Mouse (Mus musculus): Measurements from ENCODE around the gene Cbl. TPM values are rescaled to one million over a fixed set of nuclear protein-coding genes. Genes with fewer than 3 reads are reported as not detected.

Cbl gene
- polyA plus RNA-seq, 1 experiment, result 22.8 TPM

- no peak for TF ChIP-seq POLR2A (IDR thresholded peaks at IDR 0.05; ENCODE audit: extremely low read depth, insufficient read depth, low read length)
- TF ChIP-seq CTCF (IDR thresholded peaks at IDR 0.05; ENCODE audit: extremely low read depth, insufficient read depth, low read length), result no peak
- no peak overlapping the region for H3K27ac ChIP-seq (ENCODE audit: insufficient read depth, low read length)
- no peak overlapping the region for H3K4me3 ChIP-seq (ENCODE audit: insufficient read depth, low read length)
- H3K4me1 ChIP-seq (ENCODE audit: control insufficient read depth, insufficient read depth, low read length), result peaks cover 5% of the 10 kb centered on the region; the same call in 1 of the 2 replicates
These were observed 2.2 kb downstream of the Cbl start for GRCm38 (mm10) chr9:44231609-44232008.

- peak overlapping the region; percentile 34; the same call in 1 of the 2 replicates for H3K27ac ChIP-seq (ENCODE audit: insufficient read depth, low read length)
- H3K4me1 ChIP-seq (ENCODE audit: control insufficient read depth, insufficient read depth, low read length), result peaks cover 12% of the 10 kb centered on the region
- no peak overlapping the region for H3K4me3 ChIP-seq (ENCODE audit: insufficient read depth, low read length)
- no peak for TF ChIP-seq POLR2A (IDR thresholded peaks at IDR 0.05; ENCODE audit: extremely low read depth, insufficient read depth, low read length)
- TF ChIP-seq CTCF (IDR thresholded peaks at IDR 0.05; ENCODE audit: extremely low read depth, insufficient read depth, low read length), result no peak
These were observed 7.9 kb downstream of the Cbl start for GRCm38 (mm10) chr9:44225993-44226392.

- Histone ChIP-seq H3K4me3 (ENCODE audit: insufficient read depth, low read length) (no peak overlapping the region), H3K27ac (ENCODE audit: insufficient read depth, low read length) (no peak overlapping the region), H3K4me1 (ENCODE audit: control insufficient read depth, insufficient read depth, low read length) (no peaks in the 10 kb centered on the region)
- TF ChIP-seq CTCF (IDR thresholded peaks at IDR 0.05; ENCODE audit: extremely low read depth, insufficient read depth, low read length) (no peak), POLR2A (IDR thresholded peaks at IDR 0.05; ENCODE audit: extremely low read depth, insufficient read depth, low read length) (no peak)
These were observed 20.3 kb downstream of the Cbl start for GRCm38 (mm10) chr9:44213538-44213937.

- Histone ChIP-seq H3K4me1 (ENCODE audit: control insufficient read depth, insufficient read depth, low read length) (no peaks in the 10 kb centered on the region), H3K4me3 (ENCODE audit: insufficient read depth, low read length) (no peak overlapping the region), H3K27ac (ENCODE audit: insufficient read depth, low read length) (no peak overlapping the region)
- no peak for TF ChIP-seq CTCF (IDR thresholded peaks at IDR 0.05; ENCODE audit: extremely low read depth, insufficient read depth, low read length)
- TF ChIP-seq POLR2A (IDR thresholded peaks at IDR 0.05; ENCODE audit: extremely low read depth, insufficient read depth, low read length), result no peak
These were observed 21.4 kb downstream of the Cbl start for GRCm38 (mm10) chr9:44212406-44212805.

GRCm38 (mm10) chr9:44209416-44209815, 24.4 kb downstream of the Cbl start:
- H3K4me1 ChIP-seq (ENCODE audit: control insufficient read depth, insufficient read depth, low read length), result no peaks in the 10 kb centered on the region
- no peak overlapping the region for H3K27ac ChIP-seq (ENCODE audit: insufficient read depth, low read length)
- no peak overlapping the region for H3K4me3 ChIP-seq (ENCODE audit: insufficient read depth, low read length)
- no peak for TF ChIP-seq POLR2A (IDR thresholded peaks at IDR 0.05; ENCODE audit: extremely low read depth, insufficient read depth, low read length)
- no peak for TF ChIP-seq CTCF (IDR thresholded peaks at IDR 0.05; ENCODE audit: extremely low read depth, insufficient read depth, low read length)

- no peak overlapping the region for H3K4me3 ChIP-seq (ENCODE audit: insufficient read depth, low read length)
- no peak for TF ChIP-seq CTCF (IDR thresholded peaks at IDR 0.05; ENCODE audit: extremely low read depth, insufficient read depth, low read length)
- TF ChIP-seq POLR2A (IDR thresholded peaks at IDR 0.05; ENCODE audit: extremely low read depth, insufficient read depth, low read length), result no peak
- H3K27ac ChIP-seq (ENCODE audit: insufficient read depth, low read length), result no peak overlapping the region
These were observed 26.0 kb downstream of the Cbl start for GRCm38 (mm10) chr9:44207840-44208239.

GRCm38 (mm10) chr9:44200458-44200857, 33.4 kb downstream of the Cbl start:
- H3K4me3 ChIP-seq (ENCODE audit: insufficient read depth, low read length), result no peak overlapping the region
- no peak for TF ChIP-seq POLR2A (IDR thresholded peaks at IDR 0.05; ENCODE audit: extremely low read depth, insufficient read depth, low read length)
- TF ChIP-seq CTCF (IDR thresholded peaks at IDR 0.05; ENCODE audit: extremely low read depth, insufficient read depth, low read length), result no peak
- no peak overlapping the region for H3K27ac ChIP-seq (ENCODE audit: insufficient read depth, low read length)
- peaks cover 2% of the 10 kb centered on the region; the same call in 1 of the 2 replicates for H3K4me1 ChIP-seq (ENCODE audit: control insufficient read depth, insufficient read depth, low read length)

More at GRCm38 (mm10) chr9:44207840-44208239, 26.0 kb downstream of the Cbl start:
- H3K4me1 ChIP-seq (ENCODE audit: control insufficient read depth, insufficient read depth, low read length), result no peaks in the 10 kb centered on the region

- H3K4me1 ChIP-seq (ENCODE audit: control insufficient read depth, insufficient read depth, low read length), result peaks cover 2% of the 10 kb centered on the region; the same call in 1 of the 2 replicates
- no peak for TF ChIP-seq POLR2A (IDR thresholded peaks at IDR 0.05; ENCODE audit: extremely low read depth, insufficient read depth, low read length)
- TF ChIP-seq CTCF (IDR thresholded peaks at IDR 0.05; ENCODE audit: extremely low read depth, insufficient read depth, low read length), result no peak
- H3K27ac ChIP-seq (ENCODE audit: insufficient read depth, low read length), result no peak overlapping the region
- no peak overlapping the region for H3K4me3 ChIP-seq (ENCODE audit: insufficient read depth, low read length)
These were observed 34.3 kb downstream of the Cbl start for GRCm38 (mm10) chr9:44199580-44199979.

- Histone ChIP-seq H3K4me1 (ENCODE audit: control insufficient read depth, insufficient read depth, low read length) (peaks cover 2% of the 10 kb centered on the region; the same call in 1 of the 2 replicates), H3K4me3 (ENCODE audit: insufficient read depth, low read length) (no peak overlapping the region), H3K27ac (ENCODE audit: insufficient read depth, low read length) (no peak overlapping the region)
- TF ChIP-seq CTCF (IDR thresholded peaks at IDR 0.05; ENCODE audit: extremely low read depth, insufficient read depth, low read length) (no peak), POLR2A (IDR thresholded peaks at IDR 0.05; ENCODE audit: extremely low read depth, insufficient read depth, low read length) (no peak)
These were observed 34.7 kb downstream of the Cbl start for GRCm38 (mm10) chr9:44199166-44199565.

- H3K4me3 ChIP-seq (ENCODE audit: insufficient read depth, low read length), result no peak overlapping the region
- no peak overlapping the region for H3K27ac ChIP-seq (ENCODE audit: insufficient read depth, low read length)
- H3K4me1 ChIP-seq (ENCODE audit: control insufficient read depth, insufficient read depth, low read length), result peaks cover 4% of the 10 kb centered on the region
- TF ChIP-seq POLR2A (IDR thresholded peaks at IDR 0.05; ENCODE audit: extremely low read depth, insufficient read depth, low read length) (no peak), CTCF (IDR thresholded peaks at IDR 0.05; ENCODE audit: extremely low read depth, insufficient read depth, low read length) (no peak)
These were observed 37.5 kb downstream of the Cbl start for GRCm38 (mm10) chr9:44196354-44196753.

Data from cortical plate, adult 2 months (tissue).